In genomic region chr8:119109655-119110054, GRCm38 (mm10) we compare ENCODE assay signal across 29 mouse cellular contexts.
DNase-seq lines count a peak whose midpoint lies in the region; ATAC-seq and TF ChIP-seq lines count a peak whose summit lies in the region.
"Had no signal": no experiment of that assay in that cellular context is flagged by ENCODE, and none has a peak within 500 bp of the region (broad histone marks: within the 10 kb centered on the region; RNA-seq: fewer than 3 reads in every experiment).

No protein-coding gene starts in this region.

- no peaks in the 10 kb centered on the region for H3K9me3 ChIP-seq in heart, embryonic 11.5 days (replicated peaks; ENCODE audit: control insufficient read depth, low read length)
- no peaks in the 10 kb centered on the region for H3K9me3 ChIP-seq in heart, embryonic 14.5 days (ENCODE audit: control insufficient read depth, low read length)
- H3K9me3 ChIP-seq: forebrain, embryonic 10.5 days; forebrain, embryonic 13.5 days had no signal

- H3K9ac ChIP-seq in heart, embryonic 11.5 days (ENCODE audit: low read depth, low read length): no peak overlapping the region
- no peak overlapping the region for H3K9ac ChIP-seq in heart, embryonic 14.5 days (ENCODE audit: low read length)
- no peak overlapping the region for H3K9ac ChIP-seq in heart, adult 2 months (ENCODE audit: low read depth, low read length)
- H3K9ac ChIP-seq: forebrain, embryonic 13.5 days; hindbrain, embryonic 14.5 days had no signal

- H3K4me3 ChIP-seq in heart, embryonic 11.5 days (ENCODE audit: low read depth, low read length): no peak overlapping the region
- H3K4me3 ChIP-seq in heart, embryonic 14.5 days (ENCODE audit: control insufficient read depth in 1 of 2, insufficient read depth in 1 of 2, low read depth in 1 of 2, low read length in 2 of 2): no peak overlapping the region
- H3K4me3 ChIP-seq in heart, adult 2 months: no peak overlapping the region
- H3K4me3 ChIP-seq: forebrain, embryonic 10.5 days; forebrain, embryonic 13.5 days had no signal

- H3K27ac ChIP-seq in heart, embryonic 11.5 days (ENCODE audit: low read depth, low read length): no peak overlapping the region
- H3K27ac ChIP-seq in heart, embryonic 14.5 days (replicated peaks in 1 of 2; ENCODE audit: control insufficient read depth in 1 of 2, insufficient read depth in 1 of 2, low read depth in 2 of 2, low read length in 2 of 2): no peak overlapping the region; a peak in 1 of 4 replicates
- no peak overlapping the region for H3K27ac ChIP-seq in heart, adult 2 months
- H3K27ac ChIP-seq: forebrain, embryonic 10.5 days; forebrain, embryonic 13.5 days; hindbrain, embryonic 14.5 days; hindbrain, postnatal 0 days had no signal

- no peak for TF ChIP-seq POLR2A in heart, adult 2 months (IDR thresholded peaks at IDR 0.05; ENCODE audit: insufficient read depth, low read depth, low read length)

- H3K4me1 ChIP-seq in heart, embryonic 11.5 days (ENCODE audit: control insufficient read depth, insufficient read depth, low read length): peaks cover 8% of the 10 kb centered on the region
- H3K4me1 ChIP-seq in heart, embryonic 14.5 days (ENCODE audit: control insufficient read depth in 2 of 2, insufficient read depth in 2 of 2, low read length in 2 of 2): peaks cover 3 to 11% of the 10 kb centered on the region in 2 experiments; a peak in 3 of 4 replicates
- H3K4me1 ChIP-seq in heart, adult 2 months (ENCODE audit: control insufficient read depth, insufficient read depth, low read length): peaks cover 2% of the 10 kb centered on the region; the same call in 1 of the 2 replicates
- H3K4me1 ChIP-seq: forebrain, embryonic 13.5 days had no signal

- TF ChIP-seq EP300 in heart, adult 2 months (IDR thresholded peaks at IDR 0.05; ENCODE audit: insufficient read depth, low read depth, low read length): no peak

- peak overlapping the region; percentile 24; the same call in 1 of the 2 replicates for H3K4me2 ChIP-seq in heart, embryonic 11.5 days
- peak overlapping the region; percentile 38 for H3K4me2 ChIP-seq in heart, embryonic 14.5 days (ENCODE audit: low read length)
- H3K4me2 ChIP-seq: forebrain, embryonic 13.5 days; hindbrain, embryonic 14.5 days had no signal

- no peaks in the 10 kb centered on the region for H3K79me2 ChIP-seq in heart, adult 2 months (replicated peaks; ENCODE audit: control insufficient read depth, insufficient read depth, low read length)

- intact Hi-C loops in heart, postnatal 10 days (cut with DNase I): no loop called here
- intact Hi-C loops in heart, adult 2 months (cut with DNase I): no loop called here

- no peak for ATAC-seq in heart, embryonic 11.5 days (replicated peaks; ENCODE audit: insufficient number of reproducible peaks, low FRiP score, low TSS enrichment)
- no peak for ATAC-seq in heart, embryonic 14.5 days (ENCODE audit: insufficient number of reproducible peaks, insufficient read depth, low FRiP score, low read depth)
- ATAC-seq: forebrain, embryonic 13.5 days; forebrain, embryonic 16.5 days; hindbrain, postnatal 0 days; inflammation-experienced regulatory T-cells, adult 6 months; intestine, embryonic 16.5 days; Patski had no signal

- WGBS in heart, embryonic 11.5 days (ENCODE audit: insufficient replicate concordance): 55% methylated on average over 7 of the region's 7 CpGs
- 31% methylated on average over 7 of the region's 7 CpGs for WGBS in heart, embryonic 14.5 days
- 56% methylated on average over 7 of the region's 7 CpGs for WGBS in heart, adult 2 months

- H3K27me3 ChIP-seq in heart, embryonic 11.5 days (ENCODE audit: control insufficient read depth, insufficient read depth, low read length): no peaks in the 10 kb centered on the region
- no peaks in the 10 kb centered on the region for H3K27me3 ChIP-seq in heart, embryonic 14.5 days (ENCODE audit: control insufficient read depth, insufficient read depth, low read length)
- no peaks in the 10 kb centered on the region for H3K27me3 ChIP-seq in heart, adult 2 months (ENCODE audit: control insufficient read depth, insufficient read depth, low read length)
- H3K27me3 ChIP-seq: CH12.LX; forebrain, embryonic 13.5 days; Patski had no signal

- no peaks in the 10 kb centered on the region for H3K36me3 ChIP-seq in heart, embryonic 11.5 days (ENCODE audit: control insufficient read depth, insufficient read depth, low read length)
- H3K36me3 ChIP-seq in heart, embryonic 14.5 days (ENCODE audit: control insufficient read depth, insufficient read depth, low read length): no peaks in the 10 kb centered on the region
- H3K36me3 ChIP-seq in heart, adult 2 months (ENCODE audit: control insufficient read depth, insufficient read depth, low read length): no peaks in the 10 kb centered on the region
- H3K36me3 ChIP-seq: forebrain, embryonic 10.5 days; G1E had no signal

- DNase-seq in heart, adult 18-20 months: no peak
- no peak for DNase-seq in heart, adult 11 months
- DNase-seq in heart, postnatal 10 days: peak; percentile 6 to 8
- no peak for DNase-seq in heart, adult 2 months
- peak; percentile 13 for DNase-seq in mesoderm, embryonic 11.5 days (ENCODE audit: low read depth, low spot score)
- DNase-seq in embryo, embryonic 9.5 days (ENCODE audit: extremely low spot score): no peak
- DNase-seq: adrenal gland, adult 2 months; adrenal gland, postnatal 14 days; B cell, adult 2 months; cerebellum, adult 11-12 months; cerebellum, adult 8-10 months; cerebellum, postnatal 10 days; cerebellum, postnatal 36 days; embryo, embryonic 11 days; gastrocnemius, postnatal 25 days; kidney, adult 18-20 months; kidney, adult 9 months had no signal

- TF ChIP-seq CTCF in heart, adult 2 months (IDR thresholded peaks at IDR 0.05): no peak

Comparison
In these comparisons a context has a peak if more than half of its experiments do, and no peak if none do; other contexts are left out.
1. DNase-seq: peak in heart, postnatal 10 days (2 of 2) and mesoderm, embryonic 11.5 days (single experiment); none in heart, adult 18-20 months (0 of 2), heart, adult 11 months (single experiment), heart, adult 2 months (0 of 2) and embryo, embryonic 9.5 days (single experiment).